Mouse (Mus musculus) lung, embryonic 14.5 days (tissue): ENCODE results near the gene Gas1. TPM values are rescaled to one million over a fixed set of nuclear protein-coding genes. Genes with fewer than 3 reads are reported as not detected.

Experiments used
- ATAC-seq: fragments of 200-750 bp; cut with Nextera tagmentation; 2 replicates; pipeline ENCODE4 v1.8.0; 2017; ENCODE audit warnings: mild to moderate bottlenecking, moderate TSS enrichment, moderate library complexity; ENCODE audit not compliant: insufficient read depth
- DNase-seq: peaks from one replicate; pipeline ENCODE4 v3.0.0-alpha.2; 2015
- H3K27ac ChIP-seq: fragments of 300-500 bp; sonication (generic); 2 replicates; pipeline ENCODE4 v1.5.1; 2014; ENCODE audit warnings: low read depth, mild to moderate bottlenecking, moderate library complexity
- H3K27me3 ChIP-seq: fragments of 300-500 bp; sonication (generic); 2 replicates; pipeline ENCODE4 v1.6.1; 2014; ENCODE audit warnings: low read length, control low read depth; ENCODE audit not compliant: insufficient read depth
- H3K36me3 ChIP-seq: fragments of 300-500 bp; sonication (generic); 2 replicates; pipeline ENCODE4 v1.6.1; 2014; ENCODE audit warnings: control low read depth; ENCODE audit not compliant: insufficient read depth
- H3K4me1 ChIP-seq: fragments of 300-500 bp; sonication (generic); 2 replicates; pipeline ENCODE4 v1.6.1; 2014; ENCODE audit warnings: antibody characterized with exemption, control low read depth; ENCODE audit not compliant: insufficient read depth
- H3K4me2 ChIP-seq: fragments of 300-500 bp; sonication (generic); 2 replicates; pipeline ENCODE4 v1.6.1; 2014; ENCODE audit warnings: mild to moderate bottlenecking
- H3K4me3 ChIP-seq: fragments of 300-500 bp; sonication (generic); 2 replicates; pipeline ENCODE4 v1.5.1; 2014; ENCODE audit warnings: low read depth, low read length
- H3K9ac ChIP-seq: fragments of 300-500 bp; sonication (generic); 2 replicates; pipeline ENCODE4 v1.6.1; 2014
- H3K9me3 ChIP-seq: fragments of 300-500 bp; sonication (generic); 2 replicates; pipeline ENCODE4 v1.6.1; 2016; ENCODE audit warnings: low read depth, low read length, control low read depth
- CTCF ChIP-seq: IDR thresholded peaks from 2 replicates; pipeline ENCODE4 v1.5.1; 2016; ENCODE audit warnings: antibody characterized with exemption, low read depth
- WGBS: fragments of 180-500 bp; shearing (Covaris S2); extraction: QIAGEN DNeasy Blood & Tissue Kit; methylation state at CpG from one replicate; pipeline ENCODE4 v1.1.7; 2014; 5-methylcytosine and 5-hydroxymethylcytosine counted together
- polyA plus RNA-seq: library from polyadenylated mRNA; unstranded; fragments of >200 nt; fragmentation: Nextera tagmentation; extraction: Ambion mirVana; gene quantifications from 2 replicates; pipeline ENCODE4 v1.2.1, GENCODE M21; 2014

The Gas1 gene
- polyA plus RNA-seq, 1 experiment from 2014 or later: 31.0 TPM

DNA sequence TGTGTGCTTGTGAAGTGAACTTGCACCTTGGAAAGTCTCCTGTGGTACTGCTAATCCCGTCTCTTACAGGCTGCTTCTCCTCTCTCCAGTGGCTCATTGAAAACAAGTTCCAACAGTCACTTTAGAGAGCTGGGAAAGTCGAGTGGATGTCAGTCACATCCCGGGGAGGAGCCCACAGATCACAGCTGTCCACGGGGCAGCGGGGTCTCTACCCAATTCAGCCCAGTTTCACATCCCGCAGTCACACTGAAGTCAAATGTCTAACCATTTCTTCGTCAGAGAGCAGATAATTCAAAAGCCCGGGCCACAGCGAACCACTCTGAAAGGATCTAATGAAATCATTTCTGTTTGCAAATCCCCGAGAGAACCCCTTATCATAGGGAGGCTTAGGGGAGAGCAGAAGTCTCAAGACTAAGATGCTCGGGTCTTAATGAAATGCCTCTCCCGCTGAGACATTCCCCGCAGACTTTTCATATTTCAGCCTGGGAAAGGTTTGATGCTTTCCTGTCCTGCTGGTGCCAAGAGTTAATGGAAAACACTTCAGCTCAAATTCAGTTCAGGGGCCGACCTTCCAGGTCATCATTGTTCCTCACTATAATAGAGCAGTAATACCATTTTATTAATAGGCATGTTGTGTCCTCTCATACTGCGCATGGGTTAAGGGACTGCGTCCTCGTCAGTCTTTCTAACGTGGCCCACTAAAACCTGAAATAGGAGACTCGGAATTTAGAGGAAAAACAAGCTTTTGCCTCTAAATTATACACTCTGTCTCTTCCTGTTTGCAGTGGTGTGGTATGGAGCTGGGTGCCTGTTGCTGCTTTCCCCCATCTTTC, 20.7 kb downstream of the Gas1 start:
- no peak overlapping the region for H3K4me2 ChIP-seq
- H3K27ac ChIP-seq: no peak overlapping the region
- no peak for DNase-seq

DNA sequence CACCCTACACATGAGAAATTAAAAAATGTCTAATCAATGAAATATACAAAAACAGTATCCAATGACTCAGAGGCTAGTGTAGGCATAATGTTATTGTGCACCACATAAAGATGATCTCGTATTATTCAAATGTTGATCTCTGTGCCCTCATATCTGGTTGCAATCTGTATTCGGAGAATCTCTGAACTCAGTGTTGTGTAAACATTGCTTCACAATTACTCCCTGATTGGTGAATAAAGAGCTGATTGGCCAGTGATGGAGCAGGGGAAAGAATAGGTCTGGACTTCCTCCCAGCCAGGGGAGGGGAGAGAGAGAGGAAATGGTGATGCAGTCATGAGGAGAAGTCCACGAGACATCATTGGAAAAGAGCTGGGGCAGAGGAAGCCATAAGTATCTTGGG, 23.0 kb downstream of the Gas1 start:
- H3K27me3 ChIP-seq: no peaks in the 10 kb centered on the region
- 88% methylated on average over 3 of the region's 3 CpGs for WGBS
- no peak overlapping the region for H3K4me3 ChIP-seq
- DNase-seq (no peak), ATAC-seq (no peak)
- no peaks in the 10 kb centered on the region for H3K4me1 ChIP-seq
- TF ChIP-seq CTCF: no peak
- H3K4me2 ChIP-seq: no peak overlapping the region
- H3K9ac ChIP-seq: no peak overlapping the region
- H3K9me3 ChIP-seq: peaks cover 8% of the 10 kb centered on the region; the same call in 1 of the 2 replicates
- H3K36me3 ChIP-seq: no peaks in the 10 kb centered on the region
- H3K27ac ChIP-seq: no peak overlapping the region

More for the DNA sequence above, 20.7 kb downstream of the Gas1 start:
- ATAC-seq: no peak
- 36% methylated on average over 19 of the region's 19 CpGs for WGBS
- H3K9me3 ChIP-seq: peaks cover 8% of the 10 kb centered on the region; the same call in 1 of the 2 replicates
- no peaks in the 10 kb centered on the region for H3K36me3 ChIP-seq
- H3K4me3 ChIP-seq: no peak overlapping the region
- TF ChIP-seq CTCF: no peak
- H3K27me3 ChIP-seq: no peaks in the 10 kb centered on the region
- no peak overlapping the region for H3K9ac ChIP-seq
- no peaks in the 10 kb centered on the region for H3K4me1 ChIP-seq

DNA sequence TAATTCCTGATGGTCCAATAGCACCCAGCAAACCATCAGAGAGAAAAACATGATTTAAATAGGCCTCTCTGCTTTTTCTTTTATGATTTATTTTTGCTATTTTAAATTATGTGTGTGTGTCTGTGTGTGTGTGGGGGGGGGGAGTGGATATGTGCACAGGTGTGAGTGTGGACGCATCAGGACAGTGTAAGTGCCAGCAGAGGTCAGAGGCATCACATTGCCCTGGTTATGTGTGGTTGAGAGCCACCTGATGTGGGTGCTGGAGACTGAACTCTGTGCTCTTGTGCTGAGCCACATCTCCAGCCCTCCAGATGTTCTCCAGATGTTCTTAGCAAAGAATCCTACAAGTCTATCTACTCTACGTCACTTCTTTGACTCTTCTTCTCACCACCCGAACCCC, 28.9 kb downstream of the Gas1 start:
- no peak overlapping the region for H3K9ac ChIP-seq
- H3K4me1 ChIP-seq: no peaks in the 10 kb centered on the region
- TF ChIP-seq CTCF: no peak
- no peaks in the 10 kb centered on the region for H3K36me3 ChIP-seq
- H3K27me3 ChIP-seq: 0 out of 2 replicates have a peak, but pooled peaks cover 3% of the 10 kb centered on the region
- no peak overlapping the region for H3K4me3 ChIP-seq
- DNase-seq: no peak
- no peak overlapping the region for H3K27ac ChIP-seq
- H3K4me2 ChIP-seq: no peak overlapping the region
- WGBS: 68% methylated on average over 3 of the region's 3 CpGs
- ATAC-seq: no peak
- H3K9me3 ChIP-seq: no peaks in the 10 kb centered on the region

DNA sequence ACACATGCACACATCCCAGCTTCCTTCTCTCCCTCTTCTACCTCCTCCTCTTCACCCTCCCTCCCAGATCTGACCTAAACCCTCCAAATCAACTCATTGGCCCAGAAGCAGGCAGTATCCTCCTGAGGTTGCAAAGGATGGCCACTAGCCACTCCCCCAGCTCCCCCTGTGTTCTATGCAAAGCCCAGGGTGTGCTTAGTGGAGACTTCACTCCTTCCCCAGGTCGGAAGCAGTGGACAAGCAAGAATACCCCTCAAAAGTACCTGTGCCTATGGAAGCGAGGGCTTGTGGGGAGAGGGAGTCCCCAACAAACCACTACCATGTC, 29.3 kb downstream of the Gas1 start:
- peak overlapping the region; percentile 62 for H3K4me2 ChIP-seq
- 69% methylated on average over 2 of the region's 2 CpGs for WGBS
- H3K4me3 ChIP-seq: no peak overlapping the region
- DNase-seq (no peak), ATAC-seq (peak; percentile 54)
- H3K9me3 ChIP-seq: no peaks in the 10 kb centered on the region
- no peaks in the 10 kb centered on the region for H3K36me3 ChIP-seq
- no peak overlapping the region for H3K27ac ChIP-seq
- H3K4me1 ChIP-seq: no peaks in the 10 kb centered on the region
- no peak overlapping the region for H3K9ac ChIP-seq
- no peak for TF ChIP-seq CTCF
- 0 out of 2 replicates have a peak, but pooled peaks cover 3% of the 10 kb centered on the region for H3K27me3 ChIP-seq

DNA sequence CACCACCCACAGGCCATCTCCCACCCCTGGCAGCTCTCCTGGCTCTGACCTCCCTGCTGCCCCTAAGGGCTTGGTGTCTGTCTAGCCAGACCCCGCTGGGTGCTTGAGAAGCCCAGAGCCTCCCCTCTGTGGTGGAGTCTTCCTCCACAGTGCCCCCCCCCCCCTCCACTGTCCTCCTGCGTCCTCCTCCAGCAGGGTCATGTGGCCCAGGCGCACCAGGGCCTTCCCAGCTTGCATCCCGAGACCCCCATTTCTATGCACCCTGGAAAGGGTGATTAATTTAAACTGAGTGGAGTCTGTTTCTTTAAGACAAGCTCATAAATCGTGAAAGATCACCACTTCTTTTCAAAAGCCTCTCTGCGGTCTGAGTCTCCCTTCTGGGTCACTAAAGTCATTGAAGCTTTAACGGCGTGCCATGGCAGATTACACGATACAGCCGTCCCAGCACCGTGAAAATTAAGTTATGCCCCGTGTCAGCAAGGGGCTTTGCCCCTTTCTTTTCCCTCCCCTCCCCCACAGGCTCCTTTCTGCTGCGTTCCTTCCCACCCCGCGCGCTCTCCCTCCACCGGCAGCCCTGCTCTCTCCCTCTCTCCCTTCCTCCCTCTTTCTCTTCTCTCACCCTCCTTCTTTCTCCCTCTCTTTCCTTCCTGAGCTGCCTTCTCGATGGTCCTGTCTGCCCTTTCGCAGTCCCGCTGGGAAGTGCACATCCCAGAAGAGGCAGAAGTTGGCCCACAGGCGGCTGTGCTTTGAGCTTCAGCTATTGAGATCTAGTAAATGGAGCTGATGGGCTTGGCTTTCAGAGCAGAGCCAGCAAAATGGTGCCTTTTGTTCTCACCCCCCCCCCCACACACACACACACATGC, 29.9 kb downstream of the Gas1 start:
- ATAC-seq (peak; percentile 74), DNase-seq (peak; percentile 47)
- Histone ChIP-seq H3K9me3 (no peaks in the 10 kb centered on the region), H3K36me3 (no peaks in the 10 kb centered on the region), H3K9ac (peak overlapping the region; percentile 48), H3K4me1 (no peaks in the 10 kb centered on the region), H3K4me2 (peak overlapping the region; percentile 62), H3K4me3 (peak overlapping the region; percentile 23), H3K27me3 (0 out of 2 replicates have a peak, but pooled peaks cover 3% of the 10 kb centered on the region), H3K27ac (peak overlapping the region; percentile 50; the same call in 1 of the 2 replicates)
- no peak for TF ChIP-seq CTCF
- 5% methylated on average over 21 of the region's 21 CpGs for WGBS

DNA sequence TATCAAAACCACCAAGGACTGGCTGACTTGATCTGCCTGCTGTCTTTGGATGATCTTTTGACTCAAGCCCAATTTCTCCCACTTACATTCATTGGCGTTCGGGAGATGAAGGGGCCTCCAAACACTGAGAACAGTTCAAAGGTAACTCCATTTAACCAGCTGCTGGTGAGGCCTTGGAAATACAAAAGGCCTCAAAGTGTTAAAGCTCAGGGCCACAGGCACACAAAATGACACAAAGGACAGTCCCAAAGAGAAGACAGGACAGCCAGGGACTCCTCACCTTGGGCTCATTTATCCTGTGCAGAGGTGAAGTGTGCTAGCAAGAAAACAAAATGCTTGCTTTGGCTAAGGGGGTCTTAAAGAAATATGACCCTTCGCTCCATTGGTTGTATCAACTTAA, 30.9 kb downstream of the Gas1 start:
- ATAC-seq (no peak), DNase-seq (no peak)
- H3K4me1 ChIP-seq: no peaks in the 10 kb centered on the region
- H3K27me3 ChIP-seq: 0 out of 2 replicates have a peak, but pooled peaks cover 3% of the 10 kb centered on the region
- H3K27ac ChIP-seq: no peak overlapping the region
- H3K4me2 ChIP-seq: no peak overlapping the region
- H3K9me3 ChIP-seq: no peaks in the 10 kb centered on the region
- no peak overlapping the region for H3K4me3 ChIP-seq
- H3K36me3 ChIP-seq: no peaks in the 10 kb centered on the region
- TF ChIP-seq CTCF: no peak
- 49% methylated on average over 3 of the region's 3 CpGs for WGBS
- H3K9ac ChIP-seq: no peak overlapping the region

DNA sequence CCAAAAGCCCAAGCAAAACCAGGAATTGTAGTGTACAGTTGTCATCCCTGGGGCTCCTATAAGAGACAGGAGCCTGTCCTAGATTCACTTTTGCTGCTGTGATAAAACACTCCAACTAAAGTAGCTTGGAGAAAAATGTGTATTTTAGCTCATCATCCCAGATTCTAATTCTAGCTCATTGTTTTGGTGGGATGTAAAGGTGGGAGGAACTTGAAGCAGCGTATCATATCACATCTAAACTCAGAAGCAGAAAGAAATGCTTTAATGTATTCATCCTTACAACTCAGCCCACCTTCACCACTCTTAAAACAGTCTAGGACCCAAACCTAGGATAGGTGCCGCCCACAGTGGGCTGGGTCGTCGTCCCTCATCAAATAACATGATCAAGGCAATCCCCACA, 40.2 kb downstream of the Gas1 start:
- no peak overlapping the region for H3K27ac ChIP-seq
- H3K4me3 ChIP-seq: no peak overlapping the region
- no peaks in the 10 kb centered on the region for H3K36me3 ChIP-seq
- WGBS: 86% methylated on average over 4 of the region's 4 CpGs
- H3K9me3 ChIP-seq: no peaks in the 10 kb centered on the region
- H3K9ac ChIP-seq: no peak overlapping the region
- no peak for DNase-seq
- no peak for ATAC-seq
- no peaks in the 10 kb centered on the region for H3K4me1 ChIP-seq
- no peak for TF ChIP-seq CTCF
- no peak overlapping the region for H3K4me2 ChIP-seq
- H3K27me3 ChIP-seq: no peaks in the 10 kb centered on the region
